11 mouse cellular contexts compared by ENCODE assay signal in the genomic region with DNA sequence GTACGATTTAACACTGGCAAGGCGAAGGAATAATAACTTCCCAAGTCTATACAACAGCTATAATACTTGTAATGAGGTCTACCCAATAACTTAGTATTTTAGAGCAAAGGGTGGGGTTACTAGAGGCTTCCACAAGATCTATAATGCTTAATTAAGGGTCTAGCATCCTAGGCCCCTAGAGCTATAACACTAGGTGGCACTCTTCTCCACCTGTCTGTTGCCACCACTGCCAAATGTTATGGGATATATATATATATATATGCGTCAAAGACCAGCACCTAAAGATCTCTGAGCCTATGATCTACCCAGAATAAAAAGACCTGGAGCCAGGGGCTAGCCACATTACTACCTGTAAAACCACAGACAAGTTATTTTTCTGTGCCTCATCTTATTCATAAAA. TPM values are rescaled to one million over a fixed set of nuclear protein-coding genes. Genes with fewer than 3 reads are reported as not detected.
DNase-seq lines count a peak whose midpoint lies in the region; TF ChIP-seq lines count a peak whose summit lies in the region.
"Had no signal": no experiment of that assay in that cellular context is flagged by ENCODE, and none has a peak within 500 bp of the region (broad histone marks: within the 10 kb centered on the region; RNA-seq: fewer than 3 reads in every experiment).

No protein-coding gene starts in this region.

- H3K9me3 ChIP-seq in MEL (replicated peaks; ENCODE audit: insufficient read depth, low read length) = no peaks in the 10 kb centered on the region
- H3K9me3 ChIP-seq: liver, embryonic 13.5 days had no signal

- TF ChIP-seq EP300 in heart, adult 2 months (IDR thresholded peaks at IDR 0.05; ENCODE audit: insufficient read depth, low read depth, low read length) = no peak
- TF ChIP-seq EP300 in MEL (IDR thresholded peaks at IDR 0.05; ENCODE audit: low read depth in 1 of 2, low read length in 2 of 2) = no peak

- 63% methylated on average over 3 of the region's 3 CpGs for WGBS in heart, adult 2 months

- no peak overlapping the region for H3K27ac ChIP-seq in heart, adult 2 months
- no peak overlapping the region for H3K27ac ChIP-seq in MEL (ENCODE audit: control insufficient read depth, low read depth, low read length)
- H3K27ac ChIP-seq: liver, embryonic 13.5 days had no signal

- intact Hi-C loops in heart, adult 2 months (cut with DNase I) = loop anchor here (1.0 to 5.0 kb wide), 3 partner anchors 33 to 325 kb away; partner anchors contain the start of gene Btbd7
- intact Hi-C loops in heart, postnatal 10 days (cut with DNase I) = loop anchor here (1.0 to 5.0 kb wide), 2 partner anchors 137 to 325 kb away; partner anchors contain the start of gene Btbd7

- TF ChIP-seq POLR2A in heart, adult 2 months (IDR thresholded peaks at IDR 0.05; ENCODE audit: insufficient read depth, low read depth, low read length) = no peak
- TF ChIP-seq POLR2A in MEL (IDR thresholded peaks at IDR 0.05; ENCODE audit: control insufficient read depth in 1 of 2, insufficient read depth in 1 of 2, low read depth in 1 of 2, low read length in 2 of 2, poor library complexity in 1 of 2) = no peak

- H3K36me3 ChIP-seq in heart, adult 2 months (ENCODE audit: control insufficient read depth, insufficient read depth, low read length) = peaks cover 9% of the 10 kb centered on the region
- H3K36me3 ChIP-seq in MEL (ENCODE audit: control insufficient read depth in 1 of 2, insufficient read depth in 2 of 2, low read length in 2 of 2) = peaks cover 0 to 16% of the 10 kb centered on the region in 2 experiments; a peak in 2 of 4 replicates
- no peaks in the 10 kb centered on the region for H3K36me3 ChIP-seq in splenic B cell, adult 2 months (ENCODE audit: control insufficient read depth, insufficient read depth, low read length, poor library complexity, severe bottlenecking)

- peak; percentile 73 for TF ChIP-seq CTCF in heart, adult 2 months (IDR thresholded peaks at IDR 0.05)
- peak; percentile 49 to 76 (median 55) for TF ChIP-seq CTCF in MEL (IDR thresholded peaks at IDR 0.05 in 2 of 3, conservative IDR thresholded peaks at IDR 0.05 in 1 of 3; ENCODE audit: control insufficient read depth in 1 of 3, insufficient read depth in 1 of 3, low read depth in 2 of 3, low read length in 3 of 3, poor library complexity in 1 of 3, severe bottlenecking in 1 of 3)

- H3K4me3 ChIP-seq in heart, adult 2 months = no peak overlapping the region
- no peak overlapping the region for H3K4me3 ChIP-seq in MEL (ENCODE audit: control insufficient read depth in 1 of 2, insufficient read depth in 1 of 2, low read depth in 2 of 2, low read length in 2 of 2)
- H3K4me3 ChIP-seq: liver, embryonic 13.5 days had no signal

- H3K27me3 ChIP-seq in heart, adult 2 months (ENCODE audit: control insufficient read depth, insufficient read depth, low read length) = no peaks in the 10 kb centered on the region
- no peaks in the 10 kb centered on the region for H3K27me3 ChIP-seq in MEL (ENCODE audit: control insufficient read depth in 1 of 2, insufficient read depth in 2 of 2, low read length in 2 of 2)
- H3K27me3 ChIP-seq in splenic B cell, adult 2 months (ENCODE audit: control insufficient read depth, insufficient read depth, low read length, poor library complexity, severe bottlenecking) = no peaks in the 10 kb centered on the region
- H3K27me3 ChIP-seq: liver, embryonic 13.5 days had no signal

- peak; percentile 78 for TF ChIP-seq RAD21 in MEL (IDR thresholded peaks at IDR 0.05; ENCODE audit: low read depth, low read length)

- no peak overlapping the region for H3K9ac ChIP-seq in heart, adult 2 months (ENCODE audit: low read depth, low read length)
- no peak overlapping the region for H3K9ac ChIP-seq in MEL (ENCODE audit: control insufficient read depth, low read depth, low read length, poor library complexity, severe bottlenecking)
- H3K9ac ChIP-seq: liver, embryonic 13.5 days had no signal

- DNase-seq in heart, adult 2 months = no peak
- no peak for DNase-seq in heart, postnatal 10 days
- peak; percentile 20 for DNase-seq in lung, postnatal 25 days (ENCODE audit: low spot score)
- no peak for DNase-seq in lung, postnatal 4 days
- peak; percentile 60 for DNase-seq in MEL (ENCODE audit: low read depth, low spot score)
- DNase-seq in splenic B cell, adult 2 months (ENCODE audit: low read depth, low spot score) = peak; percentile 75
- DNase-seq in c-Kit-positive CD71-positive TER-119-positive erythroid progenitor cells, embryonic 14.5 days (ENCODE audit: low spot score) = no peak
- no peak for DNase-seq in right cerebral cortex, postnatal 4 days
- DNase-seq: heart, postnatal 36 days; liver, embryonic 13.5 days had no signal

- H3K4me1 ChIP-seq in heart, adult 2 months (ENCODE audit: control insufficient read depth, insufficient read depth, low read length) = peaks cover 4% of the 10 kb centered on the region
- peaks cover 5 to 13% of the 10 kb centered on the region in 2 experiments for H3K4me1 ChIP-seq in MEL (ENCODE audit: control insufficient read depth in 1 of 2, insufficient read depth in 2 of 2, low read length in 2 of 2)

- H3K79me2 ChIP-seq in heart, adult 2 months (replicated peaks; ENCODE audit: control insufficient read depth, insufficient read depth, low read length) = no peaks in the 10 kb centered on the region; the same call in 1 of the 2 replicates
- H3K79me2 ChIP-seq in MEL (ENCODE audit: control insufficient read depth, insufficient read depth, low read length, poor library complexity) = peaks cover 14% of the 10 kb centered on the region

TF ChIP-seq in MEL, 35 proteins besides CTCF, POLR2A, EP300 and RAD21:
- TF ChIP-seq SMC3 (IDR thresholded peaks at IDR 0.05; ENCODE audit: low read depth, low read length) = peak; percentile 78
- TF ChIP-seq TAL1 (IDR thresholded peaks at IDR 0.05; ENCODE audit: low read length) = no peak
- TF ChIP-seq SIN3A (IDR thresholded peaks at IDR 0.05; ENCODE audit: low read length) = peak; percentile 35; the same call in 1 of the 2 replicates
- peak; percentile 79 for TF ChIP-seq ZC3H11A (IDR thresholded peaks at IDR 0.05; ENCODE audit: low read depth, low read length)
- TF ChIP-seq UBTF (IDR thresholded peaks at IDR 0.05; ENCODE audit: borderline replicate concordance, insufficient read depth, low read depth, low read length) = no peak

RNA-seq across cellular contexts. Expression of gene Moap1, which starts 3.2 kb away (rescaled TPM):
- 1 to 10 TPM; 7.0 to 7.5 TPM for total RNA-seq in heart, adult 2 months (2021)
- polyA plus RNA-seq in heart, adult 2 months (2012; rRNA removed) = 0.51 TPM in 1 of 2 replicates, not detected in the other
- total RNA-seq in heart, postnatal 10 days (2021) = 10 to 100 TPM in 1 of 2 experiments, 1 to 10 TPM in 1; 9.1 to 10.5 TPM
- total RNA-seq in MEL (2012; rRNA removed) = 8.4 and 9.4 TPM in 2 replicates
- polyA plus RNA-seq in MEL (2012; ENCODE audit: insufficient read depth in 1 of 2, insufficient read length in 2 of 2, low read depth in 1 of 2, low replicate concordance in 2 of 2, missing spikeins in 1 of 2) = 1 to 10 TPM in 1 of 2 experiments, not detected in 1; 8.2 TPM

RNA-seq across cellular contexts. Expression of gene Tmem251, which starts 3.3 kb away (rescaled TPM):
- total RNA-seq in heart, adult 2 months (2021) = 1 to 10 TPM; 4.5 to 4.6 TPM
- 1.8 and 4.0 TPM in 2 replicates for polyA plus RNA-seq in heart, adult 2 months (2012; rRNA removed)
- total RNA-seq in heart, postnatal 10 days (2021) = 1 to 10 TPM; 4.8 to 5.5 TPM
- 9.0 and 9.3 TPM in 2 replicates for total RNA-seq in MEL (2012; rRNA removed)
- 10 to 100 TPM; 11.4 to 57.5 TPM for polyA plus RNA-seq in MEL (2012; ENCODE audit: insufficient read depth in 1 of 2, insufficient read length in 2 of 2, low read depth in 1 of 2, low replicate concordance in 2 of 2, missing spikeins in 1 of 2)

RNA-seq across cellular contexts. Expression of gene Gm28051, which starts 17.3 kb away (rescaled TPM):
- total RNA-seq in heart, adult 2 months (2021) = not detected
- not detected in 2 replicates for polyA plus RNA-seq in heart, adult 2 months (2012; rRNA removed)
- total RNA-seq in heart, postnatal 10 days (2021) = not detected
- total RNA-seq in MEL (2012; rRNA removed) = not detected in 2 replicates
- polyA plus RNA-seq in MEL (2012; ENCODE audit: insufficient read depth in 1 of 2, insufficient read length in 2 of 2, low read depth in 1 of 2, low replicate concordance in 2 of 2, missing spikeins in 1 of 2) = not detected
- total RNA-seq: heart, postnatal 36 days had no signal
- polyA plus RNA-seq: embryonic facial prominence, embryonic 14.5 days; liver, embryonic 13.5 days had no signal

RNA-seq across cellular contexts. Expression of gene Gon7, which starts 17.3 kb away (rescaled TPM):
- total RNA-seq in heart, adult 2 months (2021) = 10 to 100 TPM in 1 of 2 experiments, 1 to 10 TPM in 1; 9.8 to 10.4 TPM
- polyA plus RNA-seq in heart, adult 2 months (2012; rRNA removed) = 5.9 and 7.0 TPM in 2 replicates
- 10 to 100 TPM; 10.6 to 11.7 TPM for total RNA-seq in heart, postnatal 10 days (2021)
- 33.0 and 33.7 TPM in 2 replicates for total RNA-seq in MEL (2012; rRNA removed)
- 100 to 1,000 TPM in 1 of 2 experiments, 10 to 100 TPM in 1; 31.3 to 129 TPM for polyA plus RNA-seq in MEL (2012; ENCODE audit: insufficient read depth in 1 of 2, insufficient read length in 2 of 2, low read depth in 1 of 2, low replicate concordance in 2 of 2, missing spikeins in 1 of 2)

RNA-seq across cellular contexts. Expression of gene Ubr7, which starts 17.5 kb away (rescaled TPM):
- total RNA-seq in heart, adult 2 months (2021) = 10 to 100 TPM; 22.8 to 24.6 TPM
- polyA plus RNA-seq in heart, adult 2 months (2012; rRNA removed) = 12.3 and 22.8 TPM in 2 replicates
- total RNA-seq in heart, postnatal 10 days (2021) = 10 to 100 TPM; 33.1 to 34.3 TPM
- total RNA-seq in MEL (2012; rRNA removed) = 58.5 and 68.1 TPM in 2 replicates
- polyA plus RNA-seq in MEL (2012; ENCODE audit: insufficient read depth in 1 of 2, insufficient read length in 2 of 2, low read depth in 1 of 2, low replicate concordance in 2 of 2, missing spikeins in 1 of 2) = 10 to 100 TPM in 1 of 2 experiments, not detected in 1; 62.3 TPM

Comparison
In these comparisons a context has a peak if more than half of its experiments do, and no peak if none do; other contexts are left out.
1. DNase-seq: peak in lung, postnatal 25 days (single experiment), MEL (single experiment) and splenic B cell, adult 2 months (single experiment); none in heart, adult 2 months (0 of 2), heart, postnatal 10 days (0 of 2), lung, postnatal 4 days (0 of 2), c-Kit-positive CD71-positive TER-119-positive erythroid progenitor cells, embryonic 14.5 days (single experiment) and right cerebral cortex, postnatal 4 days (single experiment).